Mouse (Mus musculus): ENCODE results near the gene Yy1.

DNA sequence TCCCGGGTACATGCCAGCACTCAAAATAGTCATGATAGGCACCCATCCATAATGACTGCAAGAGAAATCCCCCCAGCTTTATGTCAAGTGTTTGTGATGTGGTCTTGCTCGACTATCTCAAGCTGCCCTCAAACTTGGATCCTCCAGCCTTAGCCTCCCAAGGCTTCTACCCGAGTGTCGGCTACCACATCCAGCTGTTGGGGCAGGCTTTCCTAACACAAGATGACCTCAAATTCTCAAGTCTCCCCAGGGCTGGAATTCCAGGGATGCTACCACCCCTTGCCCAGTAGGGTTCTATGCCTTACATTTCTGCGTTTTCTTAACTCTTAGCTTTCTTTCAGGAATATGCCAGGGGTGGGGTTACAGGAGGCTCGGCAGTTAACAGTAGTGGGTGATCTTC lies 37.6 kb downstream of the Yy1 start:
- TF ChIP-seq POLR2AphosphoS2 (IDR thresholded peaks at IDR 0.05; ENCODE audit: insufficient read length, low read depth), result no peak
- no peak for TF ChIP-seq E2F4 (IDR thresholded peaks at IDR 0.05; ENCODE audit: insufficient read depth)
